Mouse (Mus musculus) heart, embryonic 13.5 days (tissue): ENCODE results near the gene Ccdc155. TPM values are rescaled to one million over a fixed set of nuclear protein-coding genes. Genes with fewer than 3 reads are reported as not detected.

Experiments used
- ATAC-seq: fragments of 200-750 bp; cut with Nextera tagmentation; 2 replicates; pipeline ENCODE4 v1.8.0; 2017; ENCODE audit warnings: moderate TSS enrichment; ENCODE audit not compliant: insufficient number of reproducible peaks, low FRiP score, low TSS enrichment; ENCODE audit errors: extremely low read depth
- H3K27ac ChIP-seq: fragments of 300-500 bp; sonication (generic); replicated peaks from 2 replicates; pipeline ENCODE4 v1.5.1; 2015; ENCODE audit warnings: moderate library complexity, mild to moderate bottlenecking, inconsistent platforms
- H3K27me3 ChIP-seq: fragments of 300-500 bp; sonication (generic); replicated peaks from 2 replicates; pipeline ENCODE4 v1.6.1; 2015; ENCODE audit warnings: mild to moderate bottlenecking, inconsistent platforms
- H3K36me3 ChIP-seq: fragments of 300-500 bp; sonication (generic); 2 replicates; pipeline ENCODE4 v1.6.1; 2015; ENCODE audit warnings: mild to moderate bottlenecking, inconsistent platforms
- H3K4me1 ChIP-seq: fragments of 300-500 bp; sonication (generic); 2 replicates; pipeline ENCODE4 v1.6.1; 2015; ENCODE audit warnings: inconsistent platforms
- H3K4me2 ChIP-seq: fragments of 300-500 bp; sonication (generic); 2 replicates; pipeline ENCODE4 v1.6.1; 2015; ENCODE audit warnings: inconsistent platforms, mild to moderate bottlenecking, moderate library complexity
- H3K4me3 ChIP-seq: fragments of 300-500 bp; sonication (generic); 2 replicates; pipeline ENCODE4 v1.5.1; 2015; ENCODE audit warnings: moderate library complexity, mild to moderate bottlenecking, inconsistent platforms
- H3K9ac ChIP-seq: fragments of 300-500 bp; sonication (generic); 2 replicates; pipeline ENCODE4 v1.6.1; 2015; ENCODE audit warnings: inconsistent platforms, mild to moderate bottlenecking, moderate library complexity
- H3K9me3 ChIP-seq: fragments of 300-500 bp; sonication (generic); 2 replicates; pipeline ENCODE4 v1.6.1; 2016; ENCODE audit warnings: inconsistent platforms
- WGBS: fragments of 180-500 bp; shearing (Covaris S2); methylation state at CpG from one replicate; pipeline ENCODE4 v1.1.7; 2015; ENCODE audit warnings: mixed read lengths; 5-methylcytosine and 5-hydroxymethylcytosine counted together
- polyA plus RNA-seq: library from polyadenylated mRNA; unstranded; fragments of >200 nt; fragmentation: Nextera tagmentation; extraction: Ambion mirVana; gene quantifications from 2 replicates; pipeline ENCODE4 v1.2.1, GENCODE M21; 2015

The Ccdc155 gene
- polyA plus RNA-seq, 1 experiment from 2014 or later = 0.51 TPM

- peak; percentile 51 for ATAC-seq
- 2% methylated on average over 21 of the region's 21 CpGs for WGBS
- Histone ChIP-seq H3K27me3 (peaks cover 31% of the 10 kb centered on the region), H3K27ac (peak overlapping the region; percentile 74), H3K4me1 (peaks cover 56% of the 10 kb centered on the region), H3K4me3 (peak overlapping the region; percentile 38), H3K36me3 (peaks cover 36% of the 10 kb centered on the region), H3K9me3 (no peaks in the 10 kb centered on the region), H3K9ac (peak overlapping the region; percentile 72), H3K4me2 (peak overlapping the region; percentile 59)
Observed at GRCm38 (mm10) chr7:45234922-45235571, 30.4 kb upstream of the Ccdc155 start.

- H3K9me3 ChIP-seq = no peaks in the 10 kb centered on the region
- peaks cover 56% of the 10 kb centered on the region for H3K4me1 ChIP-seq
- ATAC-seq = no peak
- H3K36me3 ChIP-seq = peaks cover 42% of the 10 kb centered on the region
- H3K9ac ChIP-seq = peak overlapping the region; percentile 72
- H3K4me2 ChIP-seq = peak overlapping the region; percentile 59
- H3K27me3 ChIP-seq = peaks cover 27% of the 10 kb centered on the region
- H3K4me3 ChIP-seq = peak overlapping the region; percentile 38
- 14% methylated on average over 29 of the region's 29 CpGs for WGBS
- H3K27ac ChIP-seq = peak overlapping the region; percentile 74
Observed at GRCm38 (mm10) chr7:45234333-45234841, 29.7 kb upstream of the Ccdc155 start.

GRCm38 (mm10) chr7:45233580-45234332 lies 29.1 kb upstream of the Ccdc155 start:
- Histone ChIP-seq H3K4me2 (peak overlapping the region; percentile 59), H3K36me3 (peaks cover 49% of the 10 kb centered on the region), H3K27me3 (peaks cover 21% of the 10 kb centered on the region), H3K9ac (peak overlapping the region; percentile 72), H3K4me1 (peaks cover 50% of the 10 kb centered on the region), H3K9me3 (no peaks in the 10 kb centered on the region), H3K4me3 (peak overlapping the region; percentile 38), H3K27ac (peak overlapping the region; percentile 74; the same call in 1 of the 2 replicates)
- no peak for ATAC-seq
- 31% methylated on average over 20 of the region's 20 CpGs for WGBS

- peak overlapping the region; percentile 56 for H3K9ac ChIP-seq
- no peak overlapping the region for H3K4me2 ChIP-seq
- 53% methylated on average over 13 of the region's 13 CpGs for WGBS
- peaks cover 57% of the 10 kb centered on the region for H3K36me3 ChIP-seq
- H3K27me3 ChIP-seq = peaks cover 13% of the 10 kb centered on the region
- peaks cover 46% of the 10 kb centered on the region for H3K4me1 ChIP-seq
- no peak overlapping the region for H3K4me3 ChIP-seq
- ATAC-seq = no peak
- no peak overlapping the region for H3K27ac ChIP-seq
- H3K9me3 ChIP-seq = no peaks in the 10 kb centered on the region
Observed at GRCm38 (mm10) chr7:45232716-45233465, 28.2 kb upstream of the Ccdc155 start.

- ATAC-seq = no peak
- Histone ChIP-seq H3K27me3 (peaks cover 6% of the 10 kb centered on the region), H3K4me2 (no peak overlapping the region), H3K4me1 (peaks cover 46% of the 10 kb centered on the region), H3K27ac (no peak overlapping the region), H3K9me3 (no peaks in the 10 kb centered on the region), H3K36me3 (peaks cover 65% of the 10 kb centered on the region), H3K9ac (no peak overlapping the region), H3K4me3 (no peak overlapping the region)
- 82% methylated on average over 11 of the region's 11 CpGs for WGBS
Observed at GRCm38 (mm10) chr7:45231941-45232340, 27.2 kb upstream of the Ccdc155 start.

GRCm38 (mm10) chr7:45231192-45231591 lies 26.5 kb upstream of the Ccdc155 start:
- Histone ChIP-seq H3K36me3 (peaks cover 73% of the 10 kb centered on the region), H3K9ac (no peak overlapping the region), H3K27me3 (no peaks in the 10 kb centered on the region; the same call in 1 of the 2 replicates), H3K4me2 (no peak overlapping the region), H3K4me3 (no peak overlapping the region), H3K27ac (no peak overlapping the region), H3K9me3 (no peaks in the 10 kb centered on the region), H3K4me1 (peaks cover 46% of the 10 kb centered on the region)
- WGBS = 81% methylated on average over 12 of the region's 12 CpGs
- no peak for ATAC-seq

- Histone ChIP-seq H3K9me3 (no peaks in the 10 kb centered on the region), H3K27ac (no peak overlapping the region), H3K4me1 (peaks cover 31% of the 10 kb centered on the region), H3K36me3 (peaks cover 88% of the 10 kb centered on the region), H3K27me3 (no peaks in the 10 kb centered on the region), H3K4me2 (no peak overlapping the region), H3K9ac (no peak overlapping the region), H3K4me3 (no peak overlapping the region)
- no peak for ATAC-seq
- 81% methylated on average over 7 of the region's 7 CpGs for WGBS
Observed at GRCm38 (mm10) chr7:45229459-45230203, 24.9 kb upstream of the Ccdc155 start.

- 82% methylated on average over 8 of the region's 8 CpGs for WGBS
- ATAC-seq = no peak
- H3K4me3 ChIP-seq = no peak overlapping the region
Observed at GRCm38 (mm10) chr7:45229046-45229445, 24.4 kb upstream of the Ccdc155 start.

GRCm38 (mm10) chr7:45228548-45228947 lies 23.9 kb upstream of the Ccdc155 start:
- WGBS = 86% methylated on average over 18 of the region's 18 CpGs
- no peak for ATAC-seq

More at GRCm38 (mm10) chr7:45229046-45229445, 24.4 kb upstream of the Ccdc155 start:
- Histone ChIP-seq H3K27me3 (no peaks in the 10 kb centered on the region), H3K9ac (no peak overlapping the region), H3K4me1 (peaks cover 25% of the 10 kb centered on the region), H3K4me2 (no peak overlapping the region), H3K36me3 (peaks cover 93% of the 10 kb centered on the region), H3K27ac (no peak overlapping the region), H3K9me3 (no peaks in the 10 kb centered on the region)

GRCm38 (mm10) chr7:45226421-45226820 lies 21.7 kb upstream of the Ccdc155 start:
- H3K4me3 ChIP-seq = no peak overlapping the region
- no peak overlapping the region for H3K9ac ChIP-seq
- H3K27ac ChIP-seq = no peak overlapping the region
- H3K4me1 ChIP-seq = no peaks in the 10 kb centered on the region
- no peaks in the 10 kb centered on the region for H3K27me3 ChIP-seq
- H3K9me3 ChIP-seq = no peaks in the 10 kb centered on the region
- no peak for ATAC-seq
- no peak overlapping the region for H3K4me2 ChIP-seq
- peaks cover 94% of the 10 kb centered on the region for H3K36me3 ChIP-seq
- 92% methylated on average over 5 of the region's 5 CpGs for WGBS

More at GRCm38 (mm10) chr7:45228548-45228947, 23.9 kb upstream of the Ccdc155 start:
- Histone ChIP-seq H3K4me1 (peaks cover 20% of the 10 kb centered on the region), H3K9ac (no peak overlapping the region), H3K36me3 (peaks cover 94% of the 10 kb centered on the region), H3K27ac (no peak overlapping the region), H3K4me3 (no peak overlapping the region), H3K9me3 (no peaks in the 10 kb centered on the region), H3K4me2 (no peak overlapping the region), H3K27me3 (no peaks in the 10 kb centered on the region)
